In genomic region chr4:63291658-63292057, GRCm38 (mm10) we compare ENCODE assay signal across 12 mouse cellular contexts. TPM values are rescaled to one million over a fixed set of nuclear protein-coding genes. Genes with fewer than 3 reads are reported as not detected.
DNase-seq lines count a peak whose midpoint lies in the region; ATAC-seq lines count a peak whose summit lies in the region.
"Had no signal": no experiment of that assay in that cellular context is flagged by ENCODE, and none has a peak within 500 bp of the region (broad histone marks: within the 10 kb centered on the region; RNA-seq: fewer than 3 reads in every experiment).

No protein-coding gene starts in this region.

- H3K4me3 ChIP-seq in hindbrain, embryonic 13.5 days, result no peak overlapping the region
- no peak overlapping the region for H3K4me3 ChIP-seq in hindbrain, embryonic 16.5 days (ENCODE audit: low read length)
- no peak overlapping the region for H3K4me3 ChIP-seq in midbrain, embryonic 15.5 days
- no peak overlapping the region for H3K4me3 ChIP-seq in midbrain, embryonic 10.5 days
- H3K4me3 ChIP-seq in limb, embryonic 10.5 days, result no peak overlapping the region
- H3K4me3 ChIP-seq: liver, embryonic 13.5 days; neural tube, embryonic 12.5 days had no signal

- DNase-seq in midbrain, embryonic 10.5 days (ENCODE audit: low spot score), result no peak
- no peak for DNase-seq in limb, embryonic 10.5 days (ENCODE audit: low spot score)
- DNase-seq in yolk sac, embryonic 10.5 days (ENCODE audit: low spot score), result no peak
- DNase-seq: liver, embryonic 13.5 days had no signal

- 90% methylated on average over 4 of the region's 4 CpGs for WGBS in hindbrain, embryonic 13.5 days
- 81% methylated on average over 4 of the region's 4 CpGs for WGBS in hindbrain, embryonic 16.5 days
- WGBS in midbrain, embryonic 15.5 days, result 88% methylated on average over 4 of the region's 4 CpGs
- WGBS in midbrain, embryonic 10.5 days, result 92% methylated on average over 4 of the region's 4 CpGs
- 92% methylated on average over 4 of the region's 4 CpGs for WGBS in limb, embryonic 10.5 days

- peaks cover 22% of the 10 kb centered on the region for H3K4me1 ChIP-seq in hindbrain, embryonic 13.5 days (replicated peaks)
- H3K4me1 ChIP-seq in hindbrain, embryonic 16.5 days (ENCODE audit: control insufficient read depth, insufficient read depth, low read depth, low read length), result peaks cover 12% of the 10 kb centered on the region
- H3K4me1 ChIP-seq in midbrain, embryonic 15.5 days, result peaks cover 8% of the 10 kb centered on the region
- no peaks in the 10 kb centered on the region for H3K4me1 ChIP-seq in midbrain, embryonic 10.5 days
- H3K4me1 ChIP-seq in limb, embryonic 10.5 days, result peaks cover 32% of the 10 kb centered on the region
- H3K4me1 ChIP-seq: liver, embryonic 13.5 days had no signal

- H3K9me3 ChIP-seq in hindbrain, embryonic 13.5 days, result no peaks in the 10 kb centered on the region
- no peaks in the 10 kb centered on the region for H3K9me3 ChIP-seq in hindbrain, embryonic 16.5 days (ENCODE audit: control insufficient read depth, low read length)
- H3K9me3 ChIP-seq in midbrain, embryonic 15.5 days, result no peaks in the 10 kb centered on the region
- no peaks in the 10 kb centered on the region for H3K9me3 ChIP-seq in midbrain, embryonic 10.5 days (replicated peaks)
- no peaks in the 10 kb centered on the region for H3K9me3 ChIP-seq in limb, embryonic 10.5 days (replicated peaks)
- H3K9me3 ChIP-seq: liver, embryonic 13.5 days; neural tube, embryonic 12.5 days had no signal

- no peak overlapping the region for H3K9ac ChIP-seq in hindbrain, embryonic 13.5 days
- no peak overlapping the region for H3K9ac ChIP-seq in hindbrain, embryonic 16.5 days (ENCODE audit: low read depth, low read length)
- H3K9ac ChIP-seq in midbrain, embryonic 15.5 days, result no peak overlapping the region
- H3K9ac ChIP-seq: liver, embryonic 13.5 days; neural tube, embryonic 12.5 days had no signal

- peak overlapping the region; percentile 64 for H3K27ac ChIP-seq in hindbrain, embryonic 13.5 days
- H3K27ac ChIP-seq in hindbrain, embryonic 16.5 days (ENCODE audit: low read depth, low read length), result no peak overlapping the region
- H3K27ac ChIP-seq in midbrain, embryonic 15.5 days, result peak overlapping the region; percentile 35; the same call in 1 of the 2 replicates
- no peak overlapping the region for H3K27ac ChIP-seq in midbrain, embryonic 10.5 days (replicated peaks)
- peak overlapping the region; percentile 3; the same call in 1 of the 2 replicates for H3K27ac ChIP-seq in limb, embryonic 10.5 days
- H3K27ac ChIP-seq: liver, embryonic 13.5 days; neural tube, embryonic 12.5 days had no signal

- H3K27me3 ChIP-seq in hindbrain, embryonic 13.5 days, result no peaks in the 10 kb centered on the region
- H3K27me3 ChIP-seq in hindbrain, embryonic 16.5 days (replicated peaks; ENCODE audit: control insufficient read depth, insufficient read depth, low read length), result no peaks in the 10 kb centered on the region
- no peaks in the 10 kb centered on the region for H3K27me3 ChIP-seq in midbrain, embryonic 15.5 days (replicated peaks)
- H3K27me3 ChIP-seq in midbrain, embryonic 10.5 days (ENCODE audit: low read depth, poor library complexity, severe bottlenecking), result no peaks in the 10 kb centered on the region
- no peaks in the 10 kb centered on the region for H3K27me3 ChIP-seq in limb, embryonic 10.5 days (ENCODE audit: low read depth, poor library complexity, severe bottlenecking)
- H3K27me3 ChIP-seq: liver, embryonic 13.5 days; neural tube, embryonic 12.5 days; Patski had no signal

- ATAC-seq in hindbrain, embryonic 13.5 days (ENCODE audit: low FRiP score), result no peak; the same call in 1 of the 2 replicates
- no peak for ATAC-seq in hindbrain, embryonic 16.5 days
- ATAC-seq in midbrain, embryonic 15.5 days (replicated peaks), result peak; percentile 18; the same call in 1 of the 2 replicates
- ATAC-seq in megakaryocyte, adult 5-6 weeks (ENCODE audit: poor library complexity, severe bottlenecking), result no peak
- ATAC-seq: Patski had no signal

- H3K4me2 ChIP-seq in hindbrain, embryonic 13.5 days, result no peak overlapping the region
- no peak overlapping the region for H3K4me2 ChIP-seq in hindbrain, embryonic 16.5 days (ENCODE audit: low read length)
- no peak overlapping the region for H3K4me2 ChIP-seq in midbrain, embryonic 15.5 days
- H3K4me2 ChIP-seq: liver, embryonic 13.5 days; neural tube, embryonic 12.5 days had no signal

- no peaks in the 10 kb centered on the region for H3K36me3 ChIP-seq in hindbrain, embryonic 13.5 days
- no peaks in the 10 kb centered on the region for H3K36me3 ChIP-seq in hindbrain, embryonic 16.5 days (ENCODE audit: control insufficient read depth, insufficient read depth, low read length)
- no peaks in the 10 kb centered on the region for H3K36me3 ChIP-seq in midbrain, embryonic 15.5 days (replicated peaks)
- H3K36me3 ChIP-seq in midbrain, embryonic 10.5 days, result peaks cover 10% of the 10 kb centered on the region
- H3K36me3 ChIP-seq in limb, embryonic 10.5 days, result peaks cover 53% of the 10 kb centered on the region
- H3K36me3 ChIP-seq: liver, embryonic 13.5 days; neural tube, embryonic 12.5 days had no signal

RNA-seq across cellular contexts. Expression of gene Orm1, which starts 52.7 kb away (rescaled TPM):
- polyA plus RNA-seq in hindbrain, embryonic 13.5 days (2015; fragmentation: Nextera tagmentation; extraction: Ambion mirVana), result not detected in 2 replicates
- not detected in 2 replicates for polyA plus RNA-seq in hindbrain, embryonic 16.5 days (2015; fragmentation: Nextera tagmentation; extraction: Ambion mirVana)
- polyA plus RNA-seq in midbrain, embryonic 15.5 days (2015; fragmentation: Nextera tagmentation; extraction: Ambion mirVana), result not detected in 2 replicates
- not detected in 2 replicates for polyA plus RNA-seq in midbrain, embryonic 10.5 days (2016; fragmentation: Nextera tagmentation; extraction: Ambion mirVana)
- not detected in 2 replicates for polyA plus RNA-seq in limb, embryonic 10.5 days (2016; fragmentation: Nextera tagmentation; extraction: Ambion mirVana)
- total RNA-seq in megakaryocyte, adult 5-6 weeks (2015), result 18.3 and 25.9 TPM in 2 replicates
- total RNA-seq in megakaryocyte, adult 5-6 weeks (2017), result 28.3 and 30.2 TPM in 2 replicates
- total RNA-seq: CH12.LX; layer of hippocampus, postnatal 25 days had no signal
- polyA plus RNA-seq: liver, embryonic 13.5 days; neural tube, embryonic 12.5 days had no signal

Comparison
In these comparisons a context has a peak if more than half of its experiments do, and no peak if none do; other contexts are left out.
1. H3K27ac ChIP-seq: peak in hindbrain, embryonic 13.5 days (single experiment), midbrain, embryonic 15.5 days (single experiment) and limb, embryonic 10.5 days (single experiment); none in hindbrain, embryonic 16.5 days (single experiment) and midbrain, embryonic 10.5 days (single experiment).